In the genomic region with DNA sequence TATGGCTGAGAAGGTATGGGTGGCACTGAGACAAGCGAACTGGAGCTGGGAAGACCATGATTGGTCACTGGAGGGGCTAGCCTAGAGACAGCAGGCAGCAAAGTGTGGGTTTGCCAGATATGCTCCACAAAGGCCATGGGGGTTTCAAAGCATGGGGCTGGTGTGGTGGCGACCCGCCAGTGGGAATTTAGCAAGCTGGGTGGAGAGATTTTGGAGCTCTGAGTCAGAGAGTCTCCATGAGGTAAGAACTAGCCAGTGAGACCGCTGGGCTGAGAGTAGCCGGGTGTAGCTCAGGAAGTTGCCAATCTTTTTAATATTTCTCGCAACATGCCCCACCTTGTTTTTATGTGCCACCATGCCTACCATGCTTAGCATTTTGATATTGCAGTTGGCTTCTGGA, we compare ENCODE assay signal across 11 mouse cellular contexts.
"Had no signal": no experiment of that assay in that cellular context is flagged by ENCODE, and none has a peak within 500 bp of the region (broad histone marks: within the 10 kb centered on the region; RNA-seq: fewer than 3 reads in every experiment).

No protein-coding gene starts in this region.

- DNase-seq: gastrocnemius, postnatal 14 days; gastrocnemius, postnatal 36 days; heart, adult 2 months; heart, postnatal 10 days; heart, postnatal 4 days; kidney, adult 18-20 months; kidney, adult 8-10 months; kidney, postnatal 10 days; kidney, postnatal 4 days; layer of hippocampus, postnatal 36 days; left cerebral cortex, postnatal 4 days had no signal
